Mouse (Mus musculus): ENCODE results near the gene Fut8. TPM values are rescaled to one million over a fixed set of nuclear protein-coding genes. Genes with fewer than 3 reads are reported as not detected.

The Fut8 gene
- polyA plus RNA-seq, 1 experiment from 2014 or later, result 49.3 TPM

GRCm38 (mm10) chr12:77349543-77349942, 111.6 kb downstream of the Fut8 start:
- H3K4me1 ChIP-seq (replicated peaks), result no peaks in the 10 kb centered on the region
- no peak overlapping the region for H3K9ac ChIP-seq
- H3K9me3 ChIP-seq, result no peaks in the 10 kb centered on the region
- H3K36me3 ChIP-seq, result no peaks in the 10 kb centered on the region
- no peak overlapping the region for H3K4me3 ChIP-seq
- no peaks in the 10 kb centered on the region for H3K27me3 ChIP-seq
- no peak overlapping the region for H3K27ac ChIP-seq
- no peak overlapping the region for H3K4me2 ChIP-seq
- ATAC-seq (ENCODE audit: low FRiP score), result no peak

- H3K4me3 ChIP-seq, result no peak overlapping the region
- no peak overlapping the region for H3K9ac ChIP-seq
- 97% methylated on average over 1 of the region's 1 CpGs for WGBS
- peaks cover 4% of the 10 kb centered on the region; the same call in 1 of the 2 replicates for H3K9me3 ChIP-seq
- H3K4me1 ChIP-seq (replicated peaks), result no peaks in the 10 kb centered on the region
- H3K27me3 ChIP-seq, result no peaks in the 10 kb centered on the region
- no peaks in the 10 kb centered on the region for H3K36me3 ChIP-seq
- no peak overlapping the region for H3K27ac ChIP-seq
- H3K4me2 ChIP-seq, result no peak overlapping the region
- ATAC-seq (ENCODE audit: low FRiP score), result no peak
These were observed 177.8 kb downstream of the Fut8 start for GRCm38 (mm10) chr12:77415720-77416119.

GRCm38 (mm10) chr12:77421667-77422393, 183.9 kb downstream of the Fut8 start:
- 88% methylated on average over 6 of the region's 6 CpGs for WGBS
- Histone ChIP-seq H3K4me3 (no peak overlapping the region), H3K36me3 (no peaks in the 10 kb centered on the region), H3K9me3 (peaks cover 4% of the 10 kb centered on the region; the same call in 1 of the 2 replicates), H3K27ac (no peak overlapping the region), H3K9ac (no peak overlapping the region), H3K27me3 (no peaks in the 10 kb centered on the region), H3K4me1 (replicated peaks) (no peaks in the 10 kb centered on the region), H3K4me2 (no peak overlapping the region)
- ATAC-seq (ENCODE audit: low FRiP score), result no peak

GRCm38 (mm10) chr12:77426093-77426492, 188.2 kb downstream of the Fut8 start:
- no peak overlapping the region for H3K4me2 ChIP-seq
- H3K9ac ChIP-seq, result no peak overlapping the region
- no peaks in the 10 kb centered on the region for H3K4me1 ChIP-seq (replicated peaks)
- no peaks in the 10 kb centered on the region for H3K36me3 ChIP-seq
- no peak for ATAC-seq (ENCODE audit: low FRiP score)
- no peaks in the 10 kb centered on the region for H3K9me3 ChIP-seq
- no peak overlapping the region for H3K27ac ChIP-seq
- no peaks in the 10 kb centered on the region for H3K27me3 ChIP-seq
- WGBS, result 55% methylated on average over 3 of the region's 3 CpGs
- no peak overlapping the region for H3K4me3 ChIP-seq

DNA sequence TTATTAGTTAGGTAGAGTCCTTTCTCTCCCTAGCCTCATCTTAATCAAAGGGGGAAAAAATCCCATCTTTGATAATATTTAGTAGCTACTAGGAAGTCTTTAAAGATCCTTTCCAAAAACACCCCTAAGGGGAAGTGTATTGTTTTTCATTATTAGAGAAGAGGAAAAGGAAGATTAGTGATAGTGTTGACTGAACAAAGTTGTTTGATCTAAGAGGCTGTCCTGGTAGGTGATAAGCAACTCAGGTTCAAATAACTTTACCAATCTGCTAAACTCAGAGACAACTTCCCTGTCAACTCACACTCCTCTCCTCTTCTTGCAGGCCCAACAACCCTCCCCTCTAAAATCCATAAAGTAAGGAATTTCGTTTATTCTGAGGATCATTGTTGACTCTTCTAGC, 190.2 kb downstream of the Fut8 start:
- Histone ChIP-seq H3K4me1 (replicated peaks) (no peaks in the 10 kb centered on the region), H3K36me3 (no peaks in the 10 kb centered on the region), H3K27me3 (no peaks in the 10 kb centered on the region), H3K9me3 (no peaks in the 10 kb centered on the region), H3K4me2 (no peak overlapping the region), H3K9ac (no peak overlapping the region), H3K4me3 (no peak overlapping the region), H3K27ac (no peak overlapping the region)
- 76% methylated on average over 1 of the region's 1 CpGs for WGBS
- no peak for ATAC-seq (ENCODE audit: low FRiP score)

- H3K27me3 ChIP-seq, result no peaks in the 10 kb centered on the region
- no peaks in the 10 kb centered on the region for H3K9me3 ChIP-seq
- H3K9ac ChIP-seq, result no peak overlapping the region
- H3K4me3 ChIP-seq, result no peak overlapping the region
- H3K4me2 ChIP-seq, result no peak overlapping the region
- H3K4me1 ChIP-seq (replicated peaks), result no peaks in the 10 kb centered on the region
- H3K27ac ChIP-seq, result no peak overlapping the region
- no peaks in the 10 kb centered on the region for H3K36me3 ChIP-seq
- no peak for ATAC-seq (ENCODE audit: low FRiP score)
These were observed 191.5 kb downstream of the Fut8 start for GRCm38 (mm10) chr12:77429381-77429780.

DNA sequence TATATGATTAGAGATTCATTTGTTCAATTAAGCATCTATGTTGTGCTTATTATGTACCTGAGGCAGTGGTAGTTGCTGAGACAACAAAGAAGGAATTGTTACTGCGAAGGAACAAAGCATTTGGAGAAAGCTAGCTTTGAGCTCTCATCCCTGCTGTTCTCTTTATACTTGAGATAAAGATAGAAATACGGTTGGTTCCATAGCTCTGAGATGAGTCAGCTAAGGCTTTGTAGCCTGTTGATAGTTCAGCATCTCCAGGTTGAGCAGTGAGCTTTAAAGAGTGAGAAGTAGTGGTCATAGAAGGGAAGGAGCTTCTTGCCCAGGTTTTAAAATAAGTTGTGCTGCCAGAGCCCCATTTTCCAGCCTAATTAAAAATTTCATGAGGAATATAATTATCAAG, 198.8 kb downstream of the Fut8 start:
- no peak overlapping the region for H3K27ac ChIP-seq
- no peak overlapping the region for H3K9ac ChIP-seq
- no peaks in the 10 kb centered on the region for H3K36me3 ChIP-seq
- H3K4me1 ChIP-seq (replicated peaks), result no peaks in the 10 kb centered on the region
- WGBS, result 63% methylated on average over 2 of the region's 2 CpGs
- no peak overlapping the region for H3K4me2 ChIP-seq
- H3K9me3 ChIP-seq, result no peaks in the 10 kb centered on the region
- H3K27me3 ChIP-seq, result no peaks in the 10 kb centered on the region
- H3K4me3 ChIP-seq, result no peak overlapping the region
- ATAC-seq (ENCODE audit: low FRiP score), result no peak

DNA sequence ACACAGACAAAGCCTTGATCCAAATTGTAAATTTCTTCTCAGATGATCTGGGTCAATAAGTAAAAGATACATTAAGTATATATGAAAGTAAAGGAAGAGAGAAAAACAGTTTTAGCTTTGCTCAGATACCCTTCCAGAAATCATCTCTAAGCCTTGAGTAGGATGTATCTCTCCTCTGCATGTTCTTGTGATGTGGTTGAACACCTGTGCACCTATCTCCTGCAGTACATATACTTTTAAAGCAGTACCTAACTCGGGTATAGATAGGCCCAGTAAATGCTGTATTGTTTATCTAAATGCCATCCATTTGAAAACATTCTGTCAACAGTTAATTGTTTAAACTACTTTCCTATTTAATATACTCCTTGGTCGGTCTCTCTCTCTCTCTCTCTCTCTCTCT, 212.9 kb downstream of the Fut8 start:
- ATAC-seq (ENCODE audit: low FRiP score), result no peak
- no peak overlapping the region for H3K27ac ChIP-seq
- H3K36me3 ChIP-seq, result no peaks in the 10 kb centered on the region
- WGBS, result 90% methylated on average over 2 of the region's 2 CpGs
- no peaks in the 10 kb centered on the region for H3K4me1 ChIP-seq (replicated peaks)
- no peak overlapping the region for H3K4me3 ChIP-seq
- no peak overlapping the region for H3K4me2 ChIP-seq
- no peak overlapping the region for H3K9ac ChIP-seq
- H3K27me3 ChIP-seq, result no peaks in the 10 kb centered on the region
- H3K9me3 ChIP-seq, result no peaks in the 10 kb centered on the region

GRCm38 (mm10) chr12:77466178-77466577, 228.3 kb downstream of the Fut8 start:
- Histone ChIP-seq H3K27me3 (no peaks in the 10 kb centered on the region), H3K4me3 (no peak overlapping the region), H3K27ac (no peak overlapping the region), H3K36me3 (no peaks in the 10 kb centered on the region), H3K4me1 (replicated peaks) (no peaks in the 10 kb centered on the region), H3K9ac (no peak overlapping the region), H3K9me3 (no peaks in the 10 kb centered on the region), H3K4me2 (no peak overlapping the region)
- no peak for ATAC-seq (ENCODE audit: low FRiP score)
- WGBS, result 86% methylated on average over 1 of the region's 1 CpGs

DNA sequence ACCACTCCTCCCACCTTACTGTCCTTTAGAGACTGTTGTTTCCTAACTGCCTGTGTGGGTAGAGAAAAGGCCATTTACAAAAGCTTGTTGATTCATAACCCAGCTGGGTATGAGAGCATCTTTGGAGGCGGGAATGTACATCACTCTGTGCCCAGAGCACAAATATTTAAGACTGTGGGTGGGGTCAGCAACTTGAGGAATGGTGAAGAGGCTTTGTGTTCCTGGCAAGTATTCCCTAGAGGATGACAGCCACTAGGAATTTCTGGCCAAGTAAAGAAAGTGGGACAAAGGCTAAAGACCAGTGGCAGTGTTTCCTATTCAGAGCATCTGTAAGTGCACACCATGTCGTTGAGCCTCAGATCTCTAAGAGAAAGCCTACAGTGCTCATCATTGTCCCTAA, 242.0 kb downstream of the Fut8 start:
- ATAC-seq (ENCODE audit: low FRiP score), result no peak
- H3K4me1 ChIP-seq (replicated peaks), result 0 out of 2 replicates have a peak, but pooled peaks cover 2% of the 10 kb centered on the region
- peaks cover 4% of the 10 kb centered on the region for H3K36me3 ChIP-seq
- no peak overlapping the region for H3K27ac ChIP-seq
- WGBS, result 70% methylated on average over 2 of the region's 2 CpGs
- no peak overlapping the region for H3K9ac ChIP-seq
- H3K27me3 ChIP-seq, result no peaks in the 10 kb centered on the region
- no peak overlapping the region for H3K4me3 ChIP-seq
- no peak overlapping the region for H3K4me2 ChIP-seq
- H3K9me3 ChIP-seq, result no peaks in the 10 kb centered on the region

- 98% methylated on average over 1 of the region's 1 CpGs for WGBS
- Histone ChIP-seq H3K9ac (no peak overlapping the region), H3K4me1 (replicated peaks) (0 out of 2 replicates have a peak, but pooled peaks cover 2% of the 10 kb centered on the region), H3K27ac (no peak overlapping the region), H3K4me2 (no peak overlapping the region), H3K27me3 (no peaks in the 10 kb centered on the region), H3K4me3 (no peak overlapping the region), H3K9me3 (no peaks in the 10 kb centered on the region), H3K36me3 (no peaks in the 10 kb centered on the region; the same call in 1 of the 2 replicates)
- no peak for ATAC-seq (ENCODE audit: low FRiP score)
These were observed 243.2 kb downstream of the Fut8 start for GRCm38 (mm10) chr12:77481153-77481552.

DNA sequence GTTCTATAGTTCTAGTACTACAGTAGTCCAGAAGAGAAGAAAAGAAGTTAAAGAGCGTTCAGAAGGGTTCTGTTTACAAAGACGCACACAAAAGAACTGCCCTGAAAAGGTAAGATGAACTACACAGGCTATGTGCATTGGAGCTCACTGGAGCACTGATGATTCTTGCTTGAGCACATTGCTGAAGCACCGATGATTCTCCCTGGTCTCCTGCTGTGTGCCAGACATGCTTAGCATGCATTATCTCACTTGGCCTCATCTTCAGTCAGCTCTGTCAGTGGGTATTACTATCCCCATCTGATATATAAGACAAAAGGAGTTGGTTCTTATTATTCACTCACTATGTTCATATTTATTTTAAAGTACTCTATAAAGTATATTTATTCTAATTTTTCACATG, 243.9 kb downstream of the Fut8 start:
- H3K4me2 ChIP-seq, result no peak overlapping the region
- no peak overlapping the region for H3K27ac ChIP-seq
- no peaks in the 10 kb centered on the region; the same call in 1 of the 2 replicates for H3K36me3 ChIP-seq
- 0 out of 2 replicates have a peak, but pooled peaks have one; percentile 17 for ATAC-seq (ENCODE audit: low FRiP score)
- no peaks in the 10 kb centered on the region for H3K27me3 ChIP-seq
- WGBS, result 22% methylated on average over 3 of the region's 3 CpGs
- H3K9ac ChIP-seq, result no peak overlapping the region
- no peaks in the 10 kb centered on the region for H3K9me3 ChIP-seq
- H3K4me3 ChIP-seq, result no peak overlapping the region
- H3K4me1 ChIP-seq (replicated peaks), result 0 out of 2 replicates have a peak, but pooled peaks cover 2% of the 10 kb centered on the region

GRCm38 (mm10) chr12:77483180-77483855, 245.4 kb downstream of the Fut8 start:
- no peak for ATAC-seq (ENCODE audit: low FRiP score)
- Histone ChIP-seq H3K36me3 (no peaks in the 10 kb centered on the region), H3K27me3 (no peaks in the 10 kb centered on the region), H3K9me3 (peaks cover 3% of the 10 kb centered on the region; the same call in 1 of the 2 replicates), H3K9ac (no peak overlapping the region), H3K4me3 (no peak overlapping the region), H3K27ac (no peak overlapping the region), H3K4me1 (replicated peaks) (0 out of 2 replicates have a peak, but pooled peaks cover 2% of the 10 kb centered on the region), H3K4me2 (no peak overlapping the region)
- WGBS, result 67% methylated on average over 9 of the region's 9 CpGs

All from hindbrain, embryonic 13.5 days (tissue).